Mouse (Mus musculus) naive thymus-derived CD4-positive, alpha-beta T cell, adult 2 months (primary cell): ENCODE data around the gene Cmtm6.
A peak's percentile ranks its signal among the peaks of the same experiment; 100 is the strongest.
"Not testable (repeated sequence)": the region's sequence is repeated elsewhere in the genome, so short reads cannot be mapped to it uniquely, and the experiment has no call there.

Experiments
- DNase-seq: peaks from one replicate; pipeline ENCODE4 v3.0.0-alpha.2; 2011; ENCODE audit warnings: low read depth

Gene Cmtm6

GRCm38 (mm10) chr9:114731011-114731755 is at the start of gene Cmtm6:
Gene Cmtm6, plus strand, starts transcription at chr9:114731116.
- peak; percentile 98 for DNase-seq

GRCm38 (mm10) chr9:114682193-114682592 is 48.7 kb upstream of the Cmtm6 start:
- DNase-seq: no peak

- DNase-seq: no peak
Measured at GRCm38 (mm10) chr9:114686245-114686644, 44.7 kb upstream of the Cmtm6 start.

- no peak for DNase-seq
Measured at GRCm38 (mm10) chr9:114687639-114688038, 43.3 kb upstream of the Cmtm6 start.

- DNase-seq: peak; percentile 96
Measured at GRCm38 (mm10) chr9:114688252-114688952, 42.5 kb upstream of the Cmtm6 start, which contains the start of gene Dync1li1. Gene Dync1li1, plus strand, starts transcription at chr9:114688790.

- no peak for DNase-seq
Measured at GRCm38 (mm10) chr9:114688953-114689407, 41.9 kb upstream of the Cmtm6 start.

- peak; percentile 13 for DNase-seq
Measured at GRCm38 (mm10) chr9:114690119-114690601, 40.8 kb upstream of the Cmtm6 start.

GRCm38 (mm10) chr9:114691112-114691511 is 39.8 kb upstream of the Cmtm6 start:
- DNase-seq: no peak

GRCm38 (mm10) chr9:114695662-114696061 is 35.3 kb upstream of the Cmtm6 start:
- DNase-seq: not testable (repeated sequence)

GRCm38 (mm10) chr9:114697072-114697471 is 33.8 kb upstream of the Cmtm6 start:
- no peak for DNase-seq

GRCm38 (mm10) chr9:114697926-114698325 is 33.0 kb upstream of the Cmtm6 start:
- DNase-seq: no peak

GRCm38 (mm10) chr9:114699262-114699661 is 31.7 kb upstream of the Cmtm6 start:
- no peak for DNase-seq

- no peak for DNase-seq
Measured at GRCm38 (mm10) chr9:114699882-114700665, 30.8 kb upstream of the Cmtm6 start.

- DNase-seq: no peak
Measured at GRCm38 (mm10) chr9:114701031-114701430, 29.9 kb upstream of the Cmtm6 start.

- DNase-seq: no peak
Measured at GRCm38 (mm10) chr9:114701921-114702320, 29.0 kb upstream of the Cmtm6 start.

GRCm38 (mm10) chr9:114707805-114708204 is 23.1 kb upstream of the Cmtm6 start:
- no peak for DNase-seq

GRCm38 (mm10) chr9:114710345-114710744 is 20.6 kb upstream of the Cmtm6 start:
- peak; percentile 69 for DNase-seq

GRCm38 (mm10) chr9:114713481-114713880 is 17.4 kb upstream of the Cmtm6 start:
- DNase-seq: no peak

GRCm38 (mm10) chr9:114716677-114717331 is 14.1 kb upstream of the Cmtm6 start:
- DNase-seq: no peak

- peak; percentile 46 for DNase-seq
Measured at GRCm38 (mm10) chr9:114727315-114727714, 3.6 kb upstream of the Cmtm6 start.

GRCm38 (mm10) chr9:114728432-114728831 is 2.5 kb upstream of the Cmtm6 start:
- DNase-seq: not testable (repeated sequence)
